Mouse (Mus musculus): ENCODE results near the gene Zfp503. TPM values are rescaled to one million over a fixed set of nuclear protein-coding genes. Genes with fewer than 3 reads are reported as not detected.

The Zfp503 gene
- polyA plus RNA-seq, 1 experiment = 8.8 TPM

- DNase-seq (ENCODE audit: low read depth in 1 of 2, low spot score in 2 of 2) = no peak
- 8% methylated on average over 37 of the region's 37 CpGs for WGBS
Observed at GRCm38 (mm10) chr14:21985426-21985931, 3.9 kb downstream of the Zfp503 start.

GRCm38 (mm10) chr14:21984757-21985425 is 4.5 kb downstream of the Zfp503 start:
- Histone ChIP-seq H3K4me1 (ENCODE audit: control insufficient read depth, insufficient read depth, insufficient read length) (peaks cover 7% of the 10 kb centered on the region; the same call in 1 of the 2 replicates), H3K36me3 (ENCODE audit: control insufficient read depth, insufficient read depth, low read length) (0 out of 2 replicates have a peak, but pooled peaks cover 2% of the 10 kb centered on the region), H3K27me3 (ENCODE audit: control insufficient read depth, insufficient read depth, low read length) (peaks cover 42% of the 10 kb centered on the region), H3K27ac (ENCODE audit: insufficient read depth, low read length) (peak overlapping the region; percentile 16; the same call in 1 of the 2 replicates), H3K4me3 (ENCODE audit: extremely low read depth, insufficient read depth, insufficient read length) (peak overlapping the region; percentile 33)
- 23% methylated on average over 49 of the region's 49 CpGs for WGBS
- no peak for DNase-seq (ENCODE audit: low read depth in 1 of 2, low spot score in 2 of 2)
- TF ChIP-seq CTCF (IDR thresholded peaks at IDR 0.05; ENCODE audit: extremely low read depth, insufficient read depth, insufficient read length, insufficient replicate concordance) (no peak), POLR2A (IDR thresholded peaks at IDR 0.05; ENCODE audit: low read depth, low read length) (no peak)

More at GRCm38 (mm10) chr14:21985426-21985931, 3.9 kb downstream of the Zfp503 start:
- TF ChIP-seq CTCF (IDR thresholded peaks at IDR 0.05; ENCODE audit: extremely low read depth, insufficient read depth, insufficient read length, insufficient replicate concordance) (no peak), POLR2A (IDR thresholded peaks at IDR 0.05; ENCODE audit: low read depth, low read length) (no peak)
- 0 out of 2 replicates have a peak, but pooled peaks cover 2% of the 10 kb centered on the region for H3K36me3 ChIP-seq (ENCODE audit: control insufficient read depth, insufficient read depth, low read length)
- peak overlapping the region; percentile 16; the same call in 1 of the 2 replicates for H3K27ac ChIP-seq (ENCODE audit: insufficient read depth, low read length)
- peaks cover 42% of the 10 kb centered on the region for H3K27me3 ChIP-seq (ENCODE audit: control insufficient read depth, insufficient read depth, low read length)
- H3K4me3 ChIP-seq (ENCODE audit: extremely low read depth, insufficient read depth, insufficient read length) = peak overlapping the region; percentile 33
- H3K4me1 ChIP-seq (ENCODE audit: control insufficient read depth, insufficient read depth, insufficient read length) = peaks cover 7% of the 10 kb centered on the region; the same call in 1 of the 2 replicates

- no peak for TF ChIP-seq POLR2A (IDR thresholded peaks at IDR 0.05; ENCODE audit: low read depth, low read length)
- TF ChIP-seq CTCF (IDR thresholded peaks at IDR 0.05; ENCODE audit: extremely low read depth, insufficient read depth, insufficient read length, insufficient replicate concordance) = no peak
- H3K4me3 ChIP-seq (ENCODE audit: extremely low read depth, insufficient read depth, insufficient read length) = no peak overlapping the region
- no peak for DNase-seq (ENCODE audit: low read depth in 1 of 2, low spot score in 2 of 2)
- H3K4me1 ChIP-seq (ENCODE audit: control insufficient read depth, insufficient read depth, insufficient read length) = peaks cover 7% of the 10 kb centered on the region; the same call in 1 of the 2 replicates
- peaks cover 41% of the 10 kb centered on the region for H3K27me3 ChIP-seq (ENCODE audit: control insufficient read depth, insufficient read depth, low read length)
- 35% methylated on average over 18 of the region's 18 CpGs for WGBS
- H3K36me3 ChIP-seq (ENCODE audit: control insufficient read depth, insufficient read depth, low read length) = 0 out of 2 replicates have a peak, but pooled peaks cover 2% of the 10 kb centered on the region
- H3K27ac ChIP-seq (ENCODE audit: insufficient read depth, low read length) = peak overlapping the region; percentile 16; the same call in 1 of the 2 replicates
Observed at GRCm38 (mm10) chr14:21983950-21984730, 5.3 kb downstream of the Zfp503 start.

GRCm38 (mm10) chr14:21983311-21983949 is 6.0 kb downstream of the Zfp503 start:
- TF ChIP-seq POLR2A (IDR thresholded peaks at IDR 0.05; ENCODE audit: low read depth, low read length) = no peak
- no peak for TF ChIP-seq CTCF (IDR thresholded peaks at IDR 0.05; ENCODE audit: extremely low read depth, insufficient read depth, insufficient read length, insufficient replicate concordance)
- no peak for DNase-seq (ENCODE audit: low read depth in 1 of 2, low spot score in 2 of 2)
- peaks cover 7% of the 10 kb centered on the region; the same call in 1 of the 2 replicates for H3K4me1 ChIP-seq (ENCODE audit: control insufficient read depth, insufficient read depth, insufficient read length)
- 0 out of 2 replicates have a peak, but pooled peaks cover 2% of the 10 kb centered on the region for H3K36me3 ChIP-seq (ENCODE audit: control insufficient read depth, insufficient read depth, low read length)
- peak overlapping the region; percentile 32 for H3K4me3 ChIP-seq (ENCODE audit: extremely low read depth, insufficient read depth, insufficient read length)
- 9% methylated on average over 22 of the region's 22 CpGs for WGBS
- peak overlapping the region; percentile 57; the same call in 1 of the 2 replicates for H3K27ac ChIP-seq (ENCODE audit: insufficient read depth, low read length)
- H3K27me3 ChIP-seq (ENCODE audit: control insufficient read depth, insufficient read depth, low read length) = peaks cover 41% of the 10 kb centered on the region

GRCm38 (mm10) chr14:21982592-21983310 is 6.7 kb downstream of the Zfp503 start:
- Histone ChIP-seq H3K27ac (ENCODE audit: insufficient read depth, low read length) (peak overlapping the region; percentile 67), H3K27me3 (ENCODE audit: control insufficient read depth, insufficient read depth, low read length) (peaks cover 41% of the 10 kb centered on the region), H3K4me3 (ENCODE audit: extremely low read depth, insufficient read depth, insufficient read length) (peak overlapping the region; percentile 6; the same call in 1 of the 2 replicates), H3K36me3 (ENCODE audit: control insufficient read depth, insufficient read depth, low read length) (0 out of 2 replicates have a peak, but pooled peaks cover 2% of the 10 kb centered on the region), H3K4me1 (ENCODE audit: control insufficient read depth, insufficient read depth, insufficient read length) (peaks cover 7% of the 10 kb centered on the region; the same call in 1 of the 2 replicates)
- no peak for TF ChIP-seq POLR2A (IDR thresholded peaks at IDR 0.05; ENCODE audit: low read depth, low read length)
- no peak for TF ChIP-seq CTCF (IDR thresholded peaks at IDR 0.05; ENCODE audit: extremely low read depth, insufficient read depth, insufficient read length, insufficient replicate concordance)
- DNase-seq (ENCODE audit: low read depth in 1 of 2, low spot score in 2 of 2) = no peak
- WGBS = 11% methylated on average over 38 of the region's 38 CpGs

Measured in spleen, adult 2 months (tissue).